Mouse (Mus musculus) heart, adult 2 months (tissue): ENCODE measurements at regions not wholly inside any gene's neighbourhood (a gene's known extent, or its start where the extent isn't known, plus 50 kb on each side); places are given as distances from the start of the nearest gene placed in this dataset.

Experiments
- DNase-seq, 2 experiments: peaks; one replicate each; pipeline ENCODE4 v3.0.0; 2021
- H3K27ac ChIP-seq: fragments of 200-600 bp; 2 replicates; pipeline ENCODE4 v1.8.1; 2022
- H3K27me3 ChIP-seq: fragments of 200-500 bp; 2 replicates; pipeline ENCODE4 v1.6.1; 2012; ENCODE audit warnings: mild to moderate bottlenecking, low read length, inconsistent platforms, mixed read lengths; ENCODE audit not compliant: control insufficient read depth, insufficient read depth
- H3K36me3 ChIP-seq: fragments of 200-500 bp; 2 replicates; pipeline ENCODE4 v1.6.1; 2012; ENCODE audit warnings: low read length, inconsistent platforms; ENCODE audit not compliant: control insufficient read depth, insufficient read depth
- H3K4me1 ChIP-seq: fragments of 200-500 bp; 2 replicates; pipeline ENCODE4 v1.6.1; 2011; ENCODE audit warnings: low read length; ENCODE audit not compliant: control insufficient read depth, insufficient read depth
- H3K4me3 ChIP-seq: fragments of 200-600 bp; 2 replicates; pipeline ENCODE4 v1.8.1; 2022
- H3K79me2 ChIP-seq: fragments of 200-500 bp; replicated peaks from 2 replicates; pipeline ENCODE4 v1.6.1; 2012; ENCODE audit warnings: mild to moderate bottlenecking, inconsistent platforms, low read length, moderate library complexity, mixed read lengths; ENCODE audit not compliant: control insufficient read depth, insufficient read depth
- H3K9ac ChIP-seq: fragments of 200-500 bp; 2 replicates; pipeline ENCODE4 v1.6.1; 2012; ENCODE audit warnings: low read depth, mild to moderate bottlenecking, control low read depth, inconsistent platforms, low read length, mixed read lengths
- CTCF ChIP-seq: fragments of 200-600 bp; IDR thresholded peaks from 2 replicates; pipeline ENCODE4 v1.8.1; 2022; ENCODE audit warnings: antibody characterized with exemption, mild to moderate bottlenecking, moderate library complexity
- EP300 ChIP-seq: fragments of 200-500 bp; IDR thresholded peaks from 2 replicates; pipeline ENCODE4 v1.6.1; 2011; ENCODE audit warnings: low read depth, low read length, control low read depth; ENCODE audit not compliant: insufficient read depth
- POLR2A ChIP-seq: fragments of 200-500 bp; IDR thresholded peaks from 2 replicates; pipeline ENCODE4 v1.6.1; 2011; ENCODE audit warnings: mild to moderate bottlenecking, low read depth, low read length, control low read depth; ENCODE audit not compliant: insufficient read depth
- WGBS: fragments of 180-500 bp; shearing (Covaris S2); methylation state at CpG from one replicate; pipeline ENCODE4 v1.1.7; 2018; 5-methylcytosine and 5-hydroxymethylcytosine counted together
- intact Hi-C: fragments of 180-260 bp; cut with DNase I; formaldehyde crosslinking; loops from one replicate; pipeline ENCODE4 v1.15.1; 2025

GRCm38 (mm10) chr9:101739322-101739721 lies 122.3 kb upstream of the 9630041A04Rik start:
- 48% methylated on average over 10 of the region's 10 CpGs for WGBS
- Histone ChIP-seq H3K4me1 (no peaks in the 10 kb centered on the region), H3K27me3 (no peaks in the 10 kb centered on the region), H3K79me2 (no peaks in the 10 kb centered on the region), H3K27ac (no peak overlapping the region), H3K4me3 (no peak overlapping the region), H3K9ac (no peak overlapping the region), H3K36me3 (no peaks in the 10 kb centered on the region)
- TF ChIP-seq POLR2A, result no peak
- no peak for TF ChIP-seq EP300
- TF ChIP-seq CTCF, result no peak
- no peak for DNase-seq
- intact Hi-C loops, result no loop called here

DNA sequence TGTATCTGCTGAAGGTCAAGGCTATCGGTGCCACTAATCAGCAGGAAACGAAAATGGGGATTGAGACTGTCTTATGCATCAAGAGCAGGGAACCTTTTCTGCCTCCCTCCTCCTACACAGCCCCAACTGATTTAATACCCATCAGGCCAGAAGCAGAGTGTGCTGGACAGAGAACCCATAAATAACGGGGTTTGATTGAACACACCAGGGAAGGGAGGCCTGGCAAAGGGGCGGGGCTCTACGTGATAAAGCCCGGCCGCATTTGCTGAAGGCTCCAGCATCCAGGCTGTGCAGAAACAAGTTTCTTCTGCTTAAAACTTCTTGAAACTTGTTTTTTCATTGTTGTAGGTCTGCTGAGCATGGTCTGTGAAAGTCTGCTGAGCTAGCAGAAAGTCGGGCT lies 127.4 kb upstream of the 9630041A04Rik start:
- no peak for TF ChIP-seq CTCF
- TF ChIP-seq EP300, result no peak
- no peak for TF ChIP-seq POLR2A
- Histone ChIP-seq H3K4me1 (no peaks in the 10 kb centered on the region), H3K79me2 (no peaks in the 10 kb centered on the region), H3K27ac (no peak overlapping the region), H3K27me3 (0 out of 2 replicates have a peak, but pooled peaks cover 1% of the 10 kb centered on the region), H3K36me3 (no peaks in the 10 kb centered on the region), H3K9ac (no peak overlapping the region), H3K4me3 (no peak overlapping the region)
- intact Hi-C loops, result no loop called here
- 63% methylated on average over 8 of the region's 8 CpGs for WGBS
- DNase-seq, result no peak

- no peaks in the 10 kb centered on the region for H3K4me1 ChIP-seq
- H3K27me3 ChIP-seq, result 0 out of 2 replicates have a peak, but pooled peaks cover 1% of the 10 kb centered on the region
- TF ChIP-seq EP300, result no peak
- no peak for TF ChIP-seq CTCF
- TF ChIP-seq POLR2A, result no peak
- H3K79me2 ChIP-seq, result no peaks in the 10 kb centered on the region
- no peak overlapping the region for H3K9ac ChIP-seq
- no peak for DNase-seq
- intact Hi-C loops, result no loop called here
- WGBS, result 82% methylated on average over 14 of the region's 14 CpGs
- H3K4me3 ChIP-seq, result no peak overlapping the region
- H3K27ac ChIP-seq, result no peak overlapping the region
- no peaks in the 10 kb centered on the region for H3K36me3 ChIP-seq
These were observed 127.9 kb upstream of the 9630041A04Rik start for GRCm38 (mm10) chr9:101733611-101734225.

DNA sequence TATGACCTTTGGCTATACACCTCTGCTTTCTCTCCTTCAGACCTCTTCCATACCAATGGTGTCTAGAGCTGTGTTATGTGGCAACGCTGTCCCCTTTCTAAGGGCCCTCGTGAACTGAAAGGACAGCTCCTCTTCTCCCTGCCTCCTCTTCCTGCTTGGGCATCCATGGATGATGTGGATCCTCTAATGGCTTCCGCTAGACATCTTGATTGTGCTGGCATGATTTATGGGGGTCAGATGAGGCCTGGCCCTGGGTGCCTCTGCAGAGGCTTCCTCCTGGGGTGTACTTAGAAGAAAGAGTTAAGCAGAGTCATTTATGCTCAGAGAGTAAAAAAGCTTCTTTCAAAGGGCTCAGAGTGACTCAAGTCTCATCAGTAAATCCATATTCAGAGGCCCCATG lies 131.5 kb upstream of the 9630041A04Rik start:
- H3K4me3 ChIP-seq, result no peak overlapping the region
- H3K9ac ChIP-seq, result no peak overlapping the region
- 69% methylated on average over 3 of the region's 3 CpGs for whole genome bisulfite sequencing
- H3K36me3 ChIP-seq, result no peaks in the 10 kb centered on the region
- intact Hi-C loops, result no loop called here
- H3K27ac ChIP-seq, result no peak overlapping the region
- H3K79me2 ChIP-seq, result no peaks in the 10 kb centered on the region
- H3K4me1 ChIP-seq, result no peaks in the 10 kb centered on the region
- H3K27me3 ChIP-seq, result 0 out of 2 replicates have a peak, but pooled peaks cover 1% of the 10 kb centered on the region
- no peak for DNase-seq
- no peak for TF ChIP-seq POLR2A
- no peak for TF ChIP-seq CTCF
- no peak for TF ChIP-seq EP300

- intact Hi-C loops, result no loop called here
- Histone ChIP-seq H3K27me3 (no peaks in the 10 kb centered on the region), H3K9ac (no peak overlapping the region), H3K4me1 (no peaks in the 10 kb centered on the region), H3K36me3 (no peaks in the 10 kb centered on the region), H3K4me3 (no peak overlapping the region), H3K27ac (no peak overlapping the region), H3K79me2 (no peaks in the 10 kb centered on the region)
- 34% methylated on average over 2 of the region's 2 CpGs for WGBS
- no peak for TF ChIP-seq CTCF
- no peak for TF ChIP-seq EP300
- no peak for TF ChIP-seq POLR2A
- DNase-seq, result no peak
These were observed 143.7 kb upstream of the 9630041A04Rik start for GRCm38 (mm10) chr9:101717911-101718310.

- Histone ChIP-seq H3K79me2 (no peaks in the 10 kb centered on the region), H3K36me3 (no peaks in the 10 kb centered on the region), H3K4me1 (no peaks in the 10 kb centered on the region), H3K9ac (no peak overlapping the region), H3K27me3 (no peaks in the 10 kb centered on the region), H3K27ac (no peak overlapping the region), H3K4me3 (no peak overlapping the region)
- DNase-seq, result no peak
- intact Hi-C loops, result no loop called here
- TF ChIP-seq CTCF (no peak), POLR2A (no peak), EP300 (no peak)
- WGBS, result 44% methylated on average over 5 of the region's 5 CpGs
These were observed 145.3 kb upstream of the 9630041A04Rik start for GRCm38 (mm10) chr9:101716326-101716725.
